ENCODE assay signal across 27 mouse cellular contexts in genomic region chr7:92732136-92732535, GRCm38 (mm10). TPM values are rescaled to one million over a fixed set of nuclear protein-coding genes. Genes with fewer than 3 reads are reported as not detected.
"Had no signal": no experiment of that assay in that cellular context is flagged by ENCODE, and none has a peak within 500 bp of the region (broad histone marks: within the 10 kb centered on the region; RNA-seq: fewer than 3 reads in every experiment).

No protein-coding gene starts in this region.

- DNase-seq: gastrocnemius, adult 2 months; gastrocnemius, postnatal 14 days; gastrocnemius, postnatal 36 days; heart, adult 11 months; heart, postnatal 14 days; heart, postnatal 36 days; kidney, adult 11 months; kidney, adult 2 months; kidney, adult 9 months; kidney, postnatal 14 days; kidney, postnatal 36 days; layer of hippocampus, adult 9-11 months; layer of hippocampus, postnatal 36 days; left cerebral cortex, postnatal 4 days had no signal

- H3K9ac ChIP-seq: heart, embryonic 13.5 days; heart, embryonic 15.5 days; hindbrain, embryonic 13.5 days; hindbrain, embryonic 15.5 days; kidney, embryonic 15.5 days; limb, embryonic 13.5 days; limb, embryonic 15.5 days; liver, embryonic 12.5 days; liver, embryonic 14.5 days had no signal

- H3K4me1 ChIP-seq: heart, embryonic 13.5 days; heart, embryonic 15.5 days; kidney, embryonic 15.5 days; limb, embryonic 15.5 days; liver, embryonic 12.5 days had no signal

- H3K9me3 ChIP-seq: heart, embryonic 13.5 days; heart, embryonic 15.5 days; hindbrain, embryonic 13.5 days; hindbrain, embryonic 15.5 days; kidney, embryonic 15.5 days; limb, embryonic 13.5 days; limb, embryonic 15.5 days; liver, embryonic 12.5 days had no signal

- H3K27ac ChIP-seq: gastrocnemius, adult 2 months; heart, embryonic 13.5 days; heart, embryonic 15.5 days; hindbrain, embryonic 13.5 days; hindbrain, embryonic 15.5 days; hindbrain, postnatal 0 days; kidney, embryonic 15.5 days; kidney, postnatal 0 days; limb, embryonic 13.5 days; limb, embryonic 15.5 days; liver, embryonic 12.5 days; liver, embryonic 14.5 days had no signal

- H3K4me2 ChIP-seq: heart, embryonic 11.5 days; heart, embryonic 13.5 days; heart, embryonic 15.5 days; hindbrain, embryonic 13.5 days; hindbrain, embryonic 15.5 days; kidney, embryonic 15.5 days; limb, embryonic 13.5 days; limb, embryonic 15.5 days; liver, embryonic 12.5 days had no signal

- H3K27me3 ChIP-seq: heart, embryonic 13.5 days; heart, embryonic 15.5 days; hindbrain, embryonic 13.5 days; hindbrain, embryonic 15.5 days; kidney, embryonic 15.5 days; limb, embryonic 13.5 days; limb, embryonic 15.5 days; liver, embryonic 12.5 days had no signal

- H3K4me3 ChIP-seq: gastrocnemius, adult 2 months; heart, embryonic 13.5 days; heart, embryonic 15.5 days; hindbrain, embryonic 13.5 days; hindbrain, embryonic 15.5 days; kidney, embryonic 15.5 days; limb, embryonic 13.5 days; limb, embryonic 15.5 days; liver, embryonic 12.5 days had no signal

RNA-seq across cellular contexts. Expression of gene Rab30, which starts 9.3 kb away (rescaled TPM):
- total RNA-seq: hematopoietic stem cell, adult 5-6 weeks had no signal
